Mouse (Mus musculus) CD4-positive helper T cell, adult 2 months (primary cell): ENCODE measurements around the gene Jdp2.

Experiments used
- DNase-seq: peaks from one replicate; pipeline ENCODE4 v3.0.0-alpha.2; 2012; ENCODE audit warnings: low read depth, missing footprints, low spot score

The Jdp2 gene

DNA sequence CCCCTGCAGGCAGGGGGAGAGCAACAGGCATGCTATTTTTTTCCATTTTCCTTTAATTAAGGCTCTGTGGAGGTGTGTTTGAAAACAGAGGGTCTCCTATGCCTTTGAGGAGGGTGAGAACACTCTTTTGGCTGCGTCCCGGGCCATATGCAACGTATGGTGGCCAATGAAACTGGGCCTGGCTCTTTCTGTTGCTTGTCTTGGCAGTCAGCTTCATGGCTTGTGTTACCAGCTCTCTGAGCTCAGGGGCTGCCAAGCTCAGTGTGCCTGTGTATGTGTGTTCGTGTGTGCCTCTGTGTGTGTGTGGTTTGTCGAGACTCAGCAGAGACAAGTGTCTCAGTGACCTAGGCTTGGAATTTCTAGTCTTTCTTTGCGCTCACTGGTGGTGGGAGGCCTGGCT, 2.7 kb downstream of the Jdp2 start:
- DNase-seq = no peak

DNA sequence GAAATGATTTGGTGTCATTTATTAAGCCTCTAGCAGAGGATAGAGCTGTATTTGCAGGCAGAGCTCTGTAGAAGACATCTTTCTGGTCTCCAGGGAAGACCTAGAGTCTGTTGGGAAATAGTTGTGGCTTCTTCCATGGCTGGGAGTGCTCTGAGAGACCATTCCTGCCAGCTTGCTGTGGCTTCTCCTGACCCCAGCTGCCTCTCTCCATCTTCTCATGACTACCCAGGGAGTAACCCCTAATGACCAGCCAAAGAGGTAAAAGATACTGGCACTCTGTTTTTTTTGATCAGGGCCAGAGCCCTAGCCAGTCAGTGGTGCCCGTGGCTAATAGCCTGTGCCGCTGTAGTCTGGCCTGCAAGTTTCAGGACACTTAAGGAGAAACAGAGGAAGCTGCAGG, 3.3 kb downstream of the Jdp2 start:
- no peak for DNase-seq

DNA sequence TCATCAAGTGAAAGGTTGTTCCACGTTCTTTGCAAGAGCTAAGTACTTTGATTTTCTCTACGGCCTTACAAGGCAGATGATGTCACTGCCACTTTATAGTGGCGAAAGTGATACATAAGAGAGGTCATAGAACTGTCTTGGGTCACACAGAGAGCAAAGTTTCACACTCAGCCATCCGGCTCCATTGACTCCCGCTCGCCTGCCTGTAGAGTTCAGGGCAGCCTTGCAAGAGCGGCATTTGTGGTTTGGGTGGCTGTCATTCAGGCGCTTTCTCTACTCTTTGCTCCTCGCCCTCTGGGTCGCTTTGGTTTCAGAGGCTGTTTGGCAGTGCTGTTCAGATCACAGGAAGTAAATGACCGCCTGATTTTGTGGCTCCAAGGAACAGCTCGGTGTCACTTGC, 4.0 kb downstream of the Jdp2 start:
- DNase-seq = no peak

DNA sequence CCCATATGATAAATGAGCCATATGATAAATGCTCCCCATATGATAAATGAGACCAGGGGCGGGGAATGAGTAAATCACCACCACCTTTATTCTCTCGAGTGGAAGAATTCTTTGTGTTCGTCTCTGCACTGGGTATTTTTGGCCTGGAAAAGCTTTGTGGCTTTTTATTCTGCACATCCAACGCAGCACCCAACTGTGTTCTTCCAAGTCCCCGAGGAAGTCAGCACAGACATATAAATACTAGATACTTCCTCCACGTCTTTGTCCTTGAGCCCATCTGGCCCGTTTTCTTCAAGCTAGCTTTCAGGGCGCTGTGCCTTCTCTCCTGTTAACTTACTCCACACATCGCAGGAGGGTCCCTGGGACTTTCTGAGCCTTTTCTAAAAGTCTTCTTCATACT, 4.9 kb downstream of the Jdp2 start:
- DNase-seq = no peak

- DNase-seq = no peak
These were observed 5.6 kb downstream of the Jdp2 start for GRCm38 (mm10) chr12:85604301-85604998.

DNA sequence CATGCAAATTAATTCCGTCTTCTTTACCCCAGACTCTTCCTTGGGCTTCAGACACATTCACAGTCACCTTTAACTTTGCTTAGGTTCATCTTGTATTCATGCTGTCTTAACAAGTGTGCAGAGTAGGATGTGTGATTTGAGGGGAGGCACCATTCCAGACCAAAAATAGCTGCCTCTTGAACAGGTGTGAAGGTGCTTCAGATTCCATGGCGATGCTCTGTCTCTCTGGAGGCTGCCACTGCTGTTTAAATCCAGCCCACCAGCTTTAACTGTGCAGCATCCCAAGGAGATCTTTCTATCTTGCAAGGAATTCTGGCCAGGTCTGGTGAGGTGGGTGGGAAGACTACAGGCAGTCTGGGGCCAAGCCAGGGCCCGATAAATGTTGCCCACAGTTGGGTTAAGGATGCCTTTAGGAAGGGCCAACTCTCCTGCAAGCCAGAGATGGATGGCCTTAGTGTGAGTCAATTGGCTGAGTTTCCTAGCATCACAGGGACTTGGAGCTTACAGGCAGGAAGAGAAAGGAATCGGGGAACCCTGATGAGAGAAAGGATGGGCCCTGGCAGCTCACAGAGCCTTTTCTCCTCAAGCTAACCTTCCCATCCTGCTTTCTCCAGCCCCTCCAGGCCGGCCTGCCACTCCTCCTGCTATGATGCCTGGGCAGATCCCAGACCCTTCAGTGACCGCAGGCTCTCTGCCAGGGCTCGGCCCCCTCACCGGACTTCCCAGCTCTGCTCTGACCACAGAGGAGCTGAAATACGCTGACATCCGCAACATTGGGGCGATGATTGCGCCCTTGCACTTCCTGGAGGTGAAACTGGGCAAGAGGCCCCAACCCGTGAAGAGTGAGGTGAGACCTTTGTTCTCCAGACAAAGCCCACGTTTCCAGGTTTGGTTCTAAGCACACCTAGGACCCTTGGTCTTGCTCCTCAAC, 9.0 kb downstream of the Jdp2 start:
- no peak for DNase-seq

DNA sequence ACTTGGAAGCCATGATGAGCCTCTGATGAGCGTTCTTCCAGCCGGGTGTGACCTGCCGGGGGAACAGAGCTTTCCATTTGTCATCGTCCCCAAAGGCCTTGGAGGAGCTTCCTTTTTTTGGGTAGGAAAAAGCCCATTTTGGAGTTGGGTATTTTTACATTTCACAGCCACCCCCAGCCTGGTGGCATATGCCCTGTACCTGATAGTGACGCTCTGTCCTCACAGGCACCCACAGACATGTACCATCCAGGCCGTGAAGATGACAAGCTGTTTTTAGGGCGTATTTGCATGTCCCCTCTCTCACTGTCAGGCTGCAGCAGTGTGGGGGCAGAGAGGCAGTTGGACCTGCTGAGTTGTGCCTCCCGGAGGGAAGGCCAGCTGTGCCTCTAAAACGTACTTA, 11.3 kb downstream of the Jdp2 start:
- no peak for DNase-seq

GRCm38 (mm10) chr12:85614090-85614489, 15.3 kb downstream of the Jdp2 start:
- DNase-seq = no peak

DNA sequence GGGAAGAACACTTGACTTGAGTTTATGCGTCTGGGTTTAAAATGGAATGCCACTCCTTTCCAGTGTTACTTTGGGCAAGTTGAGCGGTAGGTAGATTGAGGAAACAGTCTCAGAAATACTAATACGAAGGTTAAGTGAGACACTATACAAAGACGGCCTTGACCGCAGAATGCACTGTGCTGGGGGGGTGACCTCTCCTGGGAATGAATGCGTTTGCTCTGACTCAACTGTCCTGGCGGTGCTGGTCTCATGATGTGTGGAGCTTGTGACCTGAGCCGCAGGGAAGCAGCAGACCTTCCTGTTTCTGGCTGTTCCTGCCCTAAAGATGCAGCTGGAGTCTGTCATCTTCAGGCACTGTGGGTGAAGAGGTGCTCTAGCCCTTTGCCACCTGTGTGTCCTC, 16.7 kb downstream of the Jdp2 start:
- no peak for DNase-seq

DNA sequence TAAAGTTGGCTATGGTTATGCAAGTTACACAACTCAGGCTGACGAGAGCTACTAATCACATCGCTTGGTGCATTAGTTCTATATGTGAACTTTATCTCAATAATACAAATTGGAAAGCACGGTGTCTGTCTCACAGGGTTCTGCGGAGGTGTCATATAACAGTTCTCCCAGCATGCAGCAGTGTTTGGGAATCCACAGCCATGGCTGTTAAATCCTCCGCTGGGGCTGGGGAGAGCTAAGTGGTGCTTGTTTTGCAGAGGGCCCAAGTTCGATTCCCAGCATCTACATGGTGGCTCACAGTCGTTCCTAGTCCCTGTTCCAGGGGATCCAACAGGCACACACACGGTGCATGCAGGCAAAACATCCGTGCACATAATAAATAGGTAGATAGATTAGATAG, 19.1 kb downstream of the Jdp2 start:
- DNase-seq = no peak

- DNase-seq = no peak
These were observed 19.6 kb downstream of the Jdp2 start for GRCm38 (mm10) chr12:85618430-85618829.

DNA sequence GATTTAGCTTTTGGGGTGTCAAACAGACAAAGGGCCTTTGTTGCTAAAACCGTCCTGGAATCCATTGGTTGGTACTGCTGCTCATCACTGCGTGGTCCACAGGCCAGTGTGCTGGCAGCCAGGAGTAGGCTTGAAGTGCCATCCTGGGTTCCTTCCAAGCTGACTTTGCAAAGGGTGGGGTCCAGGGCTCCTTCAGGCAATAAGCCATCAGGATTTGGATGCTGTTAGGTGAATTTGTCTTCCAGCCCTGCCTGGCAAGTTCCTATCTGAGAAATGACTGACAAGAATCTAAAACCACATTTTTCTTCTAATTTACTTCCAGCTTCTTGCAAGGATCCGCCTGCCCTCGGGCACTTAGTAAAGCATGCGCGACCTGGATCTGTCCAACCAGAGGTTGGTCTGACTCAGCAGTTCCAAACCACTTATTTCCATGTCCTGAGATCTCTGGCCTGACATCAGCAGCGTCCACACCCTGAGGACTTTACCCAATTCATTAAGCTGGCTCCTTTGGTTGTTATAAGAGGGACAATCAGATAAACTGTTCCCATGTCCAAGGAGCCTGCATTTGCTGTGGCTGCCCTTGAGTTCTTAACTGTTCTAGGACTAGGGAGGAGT, 20.6 kb downstream of the Jdp2 start:
- DNase-seq = no peak

DNA sequence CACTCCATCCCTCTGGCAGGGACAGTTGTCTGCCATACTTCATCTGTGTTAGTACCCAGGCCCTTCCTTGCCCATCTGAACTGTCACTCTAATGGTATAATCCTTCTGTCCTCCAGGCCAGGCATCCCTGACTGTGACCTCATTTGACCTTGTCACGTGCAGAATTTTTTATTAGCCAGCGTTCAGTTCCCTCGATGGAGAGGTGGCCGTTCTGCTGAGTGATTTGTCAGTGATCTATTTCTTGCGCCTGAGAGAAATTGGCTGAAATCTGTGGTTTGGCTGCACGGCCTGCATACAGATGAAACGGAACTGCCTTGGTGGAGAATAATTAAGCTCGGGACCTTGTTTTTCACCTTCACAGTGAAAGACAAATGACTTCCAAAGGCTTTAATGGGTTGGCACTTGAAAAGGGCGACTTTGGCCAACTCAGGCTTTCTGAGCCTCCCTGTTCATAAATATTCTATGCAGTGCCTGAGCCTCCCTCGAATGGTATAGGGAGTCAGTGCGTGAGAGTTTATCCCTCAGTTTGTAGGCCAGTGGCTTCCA, 21.1 kb downstream of the Jdp2 start:
- DNase-seq = no peak

DNA sequence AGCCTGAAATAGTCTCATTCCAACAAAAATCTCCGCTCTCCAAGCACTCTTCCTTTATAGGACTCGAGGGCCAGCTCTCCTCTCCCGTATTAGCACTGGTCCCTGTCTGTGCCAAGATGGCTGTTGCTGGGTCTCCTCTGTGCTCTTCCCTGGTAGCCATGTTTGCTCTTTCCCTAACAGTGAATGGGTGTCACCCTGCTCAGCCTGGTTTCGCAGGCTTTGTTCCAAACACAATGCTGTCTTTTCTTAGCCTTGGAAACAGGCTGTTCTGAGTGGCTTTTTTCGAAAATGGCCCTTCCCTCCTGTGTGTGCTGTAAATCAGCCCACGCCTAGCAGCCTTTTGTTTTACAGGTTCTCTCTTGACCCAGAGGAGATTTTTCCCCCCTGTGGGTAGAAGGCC, 22.2 kb downstream of the Jdp2 start:
- DNase-seq = no peak

GRCm38 (mm10) chr12:85621673-85622072, 22.8 kb downstream of the Jdp2 start:
- DNase-seq = no peak

GRCm38 (mm10) chr12:85623711-85624110, 24.9 kb downstream of the Jdp2 start:
- no peak for DNase-seq

- peak; percentile 77 for DNase-seq
These were observed 25.8 kb downstream of the Jdp2 start for GRCm38 (mm10) chr12:85624652-85625051.

DNA sequence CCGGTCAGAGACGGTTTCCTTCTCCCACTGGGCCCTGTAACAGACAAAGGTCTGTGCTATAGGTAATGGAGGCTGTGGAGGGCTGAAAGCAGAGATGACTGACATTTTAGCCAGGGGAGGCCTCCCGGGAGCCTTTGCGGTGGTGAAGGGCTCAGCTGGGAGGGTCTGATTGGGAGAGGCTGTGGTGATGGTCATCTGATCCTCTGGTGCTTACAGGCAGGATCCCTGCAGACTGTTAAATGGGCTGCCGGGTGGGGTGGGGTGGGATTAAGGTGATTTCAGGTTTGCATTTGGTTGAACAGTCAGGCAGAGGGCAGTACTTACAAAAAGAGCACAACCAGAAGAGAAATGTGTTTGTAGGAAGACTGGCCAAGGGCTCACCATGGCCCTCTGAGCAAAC, 27.0 kb downstream of the Jdp2 start:
- DNase-seq = no peak

DNA sequence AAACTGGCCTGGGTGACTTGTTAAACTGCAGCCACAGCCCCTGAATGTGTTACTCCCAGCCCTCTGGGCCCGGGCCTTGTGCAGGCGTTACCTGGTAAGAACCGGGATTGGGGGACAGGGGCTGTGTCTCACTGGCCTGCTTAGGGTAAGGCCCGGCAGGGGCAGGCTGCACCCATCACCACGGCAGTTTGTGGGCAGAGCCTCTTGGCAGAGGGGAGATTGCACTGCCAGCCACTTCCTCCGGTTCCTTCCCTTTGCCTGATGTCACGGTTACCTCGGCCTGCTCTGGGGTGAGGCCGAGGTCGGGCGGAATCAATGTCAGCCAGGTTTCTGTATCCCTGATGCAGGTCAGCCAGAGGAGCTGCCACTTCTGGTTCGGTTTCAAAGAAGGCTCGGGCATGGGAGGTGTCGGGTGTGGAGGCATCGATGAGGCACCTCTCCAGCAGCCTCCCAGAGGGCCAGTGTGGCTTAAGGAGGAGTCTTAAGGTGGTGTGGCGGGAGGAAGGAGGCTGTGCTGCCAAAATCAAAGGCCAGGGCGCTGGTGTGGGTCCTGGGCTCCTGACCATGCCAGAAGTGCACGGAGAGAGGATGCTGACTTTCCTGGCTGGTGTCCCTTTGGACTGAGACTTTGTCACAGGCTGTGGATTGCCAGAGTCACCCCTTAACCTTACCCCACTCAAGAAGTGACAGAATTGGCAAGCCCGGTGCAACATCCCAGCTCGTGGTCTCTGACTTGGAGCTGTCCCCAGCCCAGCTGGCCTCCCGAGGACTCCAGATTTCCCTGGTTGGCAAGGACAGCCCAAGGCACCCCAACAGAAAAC, 31.0 kb downstream of the Jdp2 start:
- peak; percentile 44 for DNase-seq

- DNase-seq = no peak
These were observed 32.4 kb downstream of the Jdp2 start for GRCm38 (mm10) chr12:85631196-85631595.

DNA sequence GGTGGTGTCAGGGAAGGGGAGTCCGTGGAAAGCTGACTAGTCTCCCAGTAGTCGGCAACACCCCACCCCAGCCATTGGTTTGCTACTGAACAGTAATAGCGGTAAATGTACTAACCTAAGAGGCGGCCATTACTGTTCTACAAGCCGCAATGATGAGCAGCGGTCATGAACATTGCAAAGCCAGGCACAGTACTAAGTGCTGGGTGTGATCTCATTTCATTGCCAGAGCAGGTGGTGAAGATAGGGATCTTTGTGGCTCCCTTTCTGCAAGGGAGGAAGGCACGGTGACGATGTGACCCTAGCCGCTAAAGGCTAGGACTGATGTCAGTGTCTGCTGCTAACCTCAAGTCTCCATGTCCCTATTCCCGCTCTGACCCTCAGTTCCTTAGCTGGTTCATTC, 33.5 kb downstream of the Jdp2 start:
- peak; percentile 73 for DNase-seq
